8 mouse cellular contexts compared by ENCODE assay signal in genomic region chr7:12909498-12909962, GRCm38 (mm10). TPM values are rescaled to one million over a fixed set of nuclear protein-coding genes. Genes with fewer than 3 reads are reported as not detected.
DNase-seq lines count a peak whose midpoint lies in the region; ATAC-seq and TF ChIP-seq lines count a peak whose summit lies in the region.

No protein-coding gene starts in this region.

- H3K4me1 ChIP-seq in bone marrow macrophage, adult 2 months (ENCODE audit: control insufficient read depth, insufficient read depth, low read length), result peaks cover 3% of the 10 kb centered on the region; the same call in 1 of the 2 replicates
- H3K4me1 ChIP-seq in heart, embryonic 12.5 days (replicated peaks), result peaks cover 9% of the 10 kb centered on the region
- peaks cover 3% of the 10 kb centered on the region; the same call in 1 of the 2 replicates for H3K4me1 ChIP-seq in kidney, embryonic 16.5 days (ENCODE audit: insufficient read depth, low read length)
- peaks cover 3% of the 10 kb centered on the region for H3K4me1 ChIP-seq in liver, adult 2 months (ENCODE audit: control insufficient read depth, insufficient read depth, low read length)

- peaks cover 40% of the 10 kb centered on the region for H3K36me3 ChIP-seq in heart, embryonic 12.5 days
- peaks cover 42% of the 10 kb centered on the region for H3K36me3 ChIP-seq in kidney, embryonic 16.5 days (ENCODE audit: insufficient read depth, low read length)
- H3K36me3 ChIP-seq in liver, adult 2 months (ENCODE audit: control insufficient read depth, insufficient read depth, low read length), result peaks cover 8% of the 10 kb centered on the region; the same call in 1 of the 2 replicates

- no peak for TF ChIP-seq POLR2A in bone marrow macrophage, adult 2 months (IDR thresholded peaks at IDR 0.05; ENCODE audit: borderline replicate concordance, low read depth, low read length)
- TF ChIP-seq POLR2A in liver, adult 2 months (IDR thresholded peaks at IDR 0.05; ENCODE audit: extremely low read depth, insufficient read depth, low read length), result no peak

- peak; percentile 93 for ATAC-seq in erythroblast, adult 5-6 weeks (replicated peaks; ENCODE audit: low FRiP score, poor library complexity, severe bottlenecking)
- ATAC-seq in heart, embryonic 12.5 days (ENCODE audit: insufficient number of reproducible peaks, low FRiP score), result peak; percentile 56
- ATAC-seq in kidney, embryonic 16.5 days (ENCODE audit: low FRiP score, low TSS enrichment), result peak; percentile 24

- H3K27me3 ChIP-seq in heart, embryonic 12.5 days (replicated peaks), result no peaks in the 10 kb centered on the region
- H3K27me3 ChIP-seq in kidney, embryonic 16.5 days (ENCODE audit: insufficient read depth, low read length), result no peaks in the 10 kb centered on the region
- H3K27me3 ChIP-seq in liver, adult 2 months (ENCODE audit: control insufficient read depth, insufficient read depth, low read length), result no peaks in the 10 kb centered on the region

- H3K4me2 ChIP-seq in heart, embryonic 12.5 days, result peak overlapping the region; percentile 76
- H3K4me2 ChIP-seq in kidney, embryonic 16.5 days (replicated peaks; ENCODE audit: low read depth, low read length), result peak overlapping the region; percentile 57

- DNase-seq in 416B (ENCODE audit: low read depth), result peak; percentile 86
- DNase-seq in liver, adult 2 months (ENCODE audit: extremely low read depth, low read depth, low spot score), result peak; percentile 65
- peak; percentile 42 to 65 for DNase-seq in monocyte, adult 2 months (ENCODE audit: low read depth in 1 of 2, low spot score in 2 of 2)
- peak; percentile 81 to 89 for DNase-seq in spleen, postnatal 36 days (ENCODE audit: low spot score in 2 of 2)

- H3K9ac ChIP-seq in heart, embryonic 12.5 days, result peak overlapping the region; percentile 71
- peak overlapping the region; percentile 73 for H3K9ac ChIP-seq in kidney, embryonic 16.5 days (replicated peaks; ENCODE audit: low read length)
- H3K9ac ChIP-seq in liver, adult 2 months (ENCODE audit: low read depth, low read length), result peak overlapping the region; percentile 68

- H3K79me2 ChIP-seq in liver, adult 2 months (ENCODE audit: control insufficient read depth, insufficient read depth, low read length), result no peaks in the 10 kb centered on the region

- peak; percentile 20; the same call in 1 of the 2 replicates for TF ChIP-seq CTCF in bone marrow macrophage, adult 2 months (IDR thresholded peaks at IDR 0.05; ENCODE audit: low read depth, low read length)
- peak; percentile 45 for TF ChIP-seq CTCF in liver, adult 2 months (IDR thresholded peaks at IDR 0.05; ENCODE audit: low read depth, low read length)

- peak overlapping the region; percentile 49 for H3K4me3 ChIP-seq in bone marrow macrophage, adult 2 months (ENCODE audit: insufficient read depth, low read length)
- peak overlapping the region; percentile 54 for H3K4me3 ChIP-seq in heart, embryonic 12.5 days
- H3K4me3 ChIP-seq in kidney, embryonic 16.5 days (ENCODE audit: low read length), result peak overlapping the region; percentile 61
- peak overlapping the region; percentile 57 for H3K4me3 ChIP-seq in liver, adult 2 months (ENCODE audit: insufficient read depth, low read depth, low read length)

- no peaks in the 10 kb centered on the region for H3K9me3 ChIP-seq in heart, embryonic 12.5 days (replicated peaks)
- no peaks in the 10 kb centered on the region for H3K9me3 ChIP-seq in kidney, embryonic 16.5 days (ENCODE audit: low read length)

- H3K27ac ChIP-seq in bone marrow macrophage, adult 2 months (ENCODE audit: insufficient read depth, low read depth, low read length), result 0 out of 2 replicates have a peak overlapping the region, but pooled peaks have one; percentile 57
- peak overlapping the region; percentile 89 for H3K27ac ChIP-seq in heart, embryonic 12.5 days (ENCODE audit: poor library complexity, severe bottlenecking)
- peak overlapping the region; percentile 95 for H3K27ac ChIP-seq in kidney, embryonic 16.5 days (ENCODE audit: low read length)
- peak overlapping the region; percentile 70 for H3K27ac ChIP-seq in liver, adult 2 months (replicated peaks; ENCODE audit: insufficient read depth, low read depth, low read length)

- 32% methylated on average over 7 of the region's 7 CpGs for WGBS in heart, embryonic 12.5 days
- 47% methylated on average over 7 of the region's 7 CpGs for WGBS in kidney, embryonic 16.5 days
- WGBS in liver, adult 2 months, result 41% methylated on average over 7 of the region's 7 CpGs

RNA-seq across cellular contexts. Expression of gene Zscan22, which starts 11.9 kb away (rescaled TPM):
- 6.5 and 6.7 TPM in 2 replicates for polyA plus RNA-seq in bone marrow macrophage, adult 2 months (2012; ENCODE audit: insufficient read depth, insufficient read length, missing spikeins)
- 5.4 and 6.9 TPM in 2 replicates for total RNA-seq in erythroblast, adult 5-6 weeks (2015; ENCODE audit: low replicate concordance)
- 1.0 and 1.1 TPM in 2 replicates for total RNA-seq in erythroblast, adult 5-6 weeks (2017; ENCODE audit: low replicate concordance)
- 10.9 and 11.3 TPM in 2 replicates for polyA plus RNA-seq in heart, embryonic 12.5 days (2016; fragmentation: Nextera tagmentation; extraction: Ambion mirVana)
- 20.4 and 22.0 TPM in 2 replicates for polyA plus RNA-seq in kidney, embryonic 16.5 days (2015; fragmentation: Nextera tagmentation; extraction: Ambion mirVana)
- 1.2 and 1.5 TPM in 2 replicates for total RNA-seq in liver, adult 2 months (2014; rRNA removed)
- polyA plus RNA-seq in liver, adult 2 months (2012; rRNA removed), result 5.7 and 6.6 TPM in 2 replicates

RNA-seq across cellular contexts. Expression of gene Rps5, which starts 12.6 kb away (rescaled TPM):
- 1,220 and 1,261 TPM in 2 replicates for polyA plus RNA-seq in bone marrow macrophage, adult 2 months (2012; ENCODE audit: insufficient read depth, insufficient read length, missing spikeins)
- 474 and 662 TPM in 2 replicates for total RNA-seq in erythroblast, adult 5-6 weeks (2015; ENCODE audit: low replicate concordance)
- 156 and 203 TPM in 2 replicates for total RNA-seq in erythroblast, adult 5-6 weeks (2017; ENCODE audit: low replicate concordance)
- 456 and 474 TPM in 2 replicates for polyA plus RNA-seq in heart, embryonic 12.5 days (2016; fragmentation: Nextera tagmentation; extraction: Ambion mirVana)
- polyA plus RNA-seq in kidney, embryonic 16.5 days (2015; fragmentation: Nextera tagmentation; extraction: Ambion mirVana), result 983 and 1,044 TPM in 2 replicates
- total RNA-seq in liver, adult 2 months (2014; rRNA removed), result 773 and 998 TPM in 2 replicates
- polyA plus RNA-seq in liver, adult 2 months (2012; rRNA removed), result 789 and 798 TPM in 2 replicates

RNA-seq across cellular contexts. Expression of gene Rnf225, which starts 17.7 kb away (rescaled TPM):
- 0.24 TPM in 1 of 2 replicates, not detected in the other for polyA plus RNA-seq in bone marrow macrophage, adult 2 months (2012; ENCODE audit: insufficient read depth, insufficient read length, missing spikeins)
- total RNA-seq in erythroblast, adult 5-6 weeks (2015; ENCODE audit: low replicate concordance), result not detected in 2 replicates
- total RNA-seq in erythroblast, adult 5-6 weeks (2017; ENCODE audit: low replicate concordance), result not detected in 2 replicates
- 0.95 and 1.1 TPM in 2 replicates for polyA plus RNA-seq in heart, embryonic 12.5 days (2016; fragmentation: Nextera tagmentation; extraction: Ambion mirVana)
- 0.46 and 0.60 TPM in 2 replicates for polyA plus RNA-seq in kidney, embryonic 16.5 days (2015; fragmentation: Nextera tagmentation; extraction: Ambion mirVana)
- total RNA-seq in liver, adult 2 months (2014; rRNA removed), result 0.09 and 0.47 TPM in 2 replicates
- polyA plus RNA-seq in liver, adult 2 months (2012; rRNA removed), result 0.45 and 0.65 TPM in 2 replicates

RNA-seq across cellular contexts. Expression of gene Zfp128, which starts 28.6 kb away (rescaled TPM):
- 2.8 and 3.4 TPM in 2 replicates for polyA plus RNA-seq in bone marrow macrophage, adult 2 months (2012; ENCODE audit: insufficient read depth, insufficient read length, missing spikeins)
- 0.38 and 0.63 TPM in 2 replicates for total RNA-seq in erythroblast, adult 5-6 weeks (2015; ENCODE audit: low replicate concordance)
- 0.28 and 0.68 TPM in 2 replicates for total RNA-seq in erythroblast, adult 5-6 weeks (2017; ENCODE audit: low replicate concordance)
- polyA plus RNA-seq in heart, embryonic 12.5 days (2016; fragmentation: Nextera tagmentation; extraction: Ambion mirVana), result 3.0 and 3.2 TPM in 2 replicates
- 4.2 and 5.0 TPM in 2 replicates for polyA plus RNA-seq in kidney, embryonic 16.5 days (2015; fragmentation: Nextera tagmentation; extraction: Ambion mirVana)
- 1.7 and 2.1 TPM in 2 replicates for total RNA-seq in liver, adult 2 months (2014; rRNA removed)
- 0.46 and 0.58 TPM in 2 replicates for polyA plus RNA-seq in liver, adult 2 months (2012; rRNA removed)

RNA-seq across cellular contexts. Expression of gene Zfp324, which starts 56.1 kb away (rescaled TPM):
- polyA plus RNA-seq in bone marrow macrophage, adult 2 months (2012; ENCODE audit: insufficient read depth, insufficient read length, missing spikeins), result 3.8 and 3.9 TPM in 2 replicates
- total RNA-seq in erythroblast, adult 5-6 weeks (2015; ENCODE audit: low replicate concordance), result 2.1 and 2.3 TPM in 2 replicates
- total RNA-seq in erythroblast, adult 5-6 weeks (2017; ENCODE audit: low replicate concordance), result 2.1 and 2.5 TPM in 2 replicates
- polyA plus RNA-seq in heart, embryonic 12.5 days (2016; fragmentation: Nextera tagmentation; extraction: Ambion mirVana), result 7.8 and 8.0 TPM in 2 replicates
- 10.4 and 12.1 TPM in 2 replicates for polyA plus RNA-seq in kidney, embryonic 16.5 days (2015; fragmentation: Nextera tagmentation; extraction: Ambion mirVana)
- total RNA-seq in liver, adult 2 months (2014; rRNA removed), result 3.9 and 4.1 TPM in 2 replicates
- 3.4 and 5.2 TPM in 2 replicates for polyA plus RNA-seq in liver, adult 2 months (2012; rRNA removed)

Comparison
In these comparisons a context has a peak if more than half of its experiments do, and no peak if none do; other contexts are left out.
1. Peak in every context shown above with its lines: DNase-seq, ATAC-seq, H3K4me3 ChIP-seq and H3K27ac ChIP-seq.
2. ATAC-seq: peak in every context shown above with its lines; median percentile 93 in erythroblast, adult 5-6 weeks; 56 in heart, embryonic 12.5 days; 24 in kidney, embryonic 16.5 days.